Mouse (Mus musculus): Measurements from ENCODE around the gene Guca2b. TPM values are rescaled to one million over a fixed set of nuclear protein-coding genes. Genes with fewer than 3 reads are reported as not detected.

Gene Guca2b
- polyA plus RNA-seq, 1 experiment = 2.2 TPM

DNA sequence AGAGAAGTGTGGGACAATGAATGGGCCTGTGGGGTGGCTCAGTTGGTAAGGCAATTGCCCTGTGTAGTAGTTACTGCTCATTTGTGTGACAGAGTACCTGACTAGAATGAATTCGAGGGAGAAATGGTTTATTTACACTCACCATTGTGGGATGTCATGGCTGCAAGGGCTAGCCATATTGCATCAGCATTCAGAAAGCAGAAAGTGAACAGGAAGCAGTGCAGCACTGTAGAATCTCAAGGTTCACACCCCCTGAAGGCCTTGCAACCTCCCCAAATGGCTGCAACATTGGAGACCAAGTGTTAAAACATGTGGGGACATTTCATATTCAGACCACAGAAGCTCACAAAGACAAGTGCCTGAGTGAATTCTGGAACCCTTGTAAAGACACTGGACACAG, 44.7 kb downstream of the Guca2b start:
- H3K27ac ChIP-seq (ENCODE audit: control insufficient read depth, insufficient read depth, low read depth, low read length, poor library complexity) = no peak overlapping the region
- WGBS = 24% methylated on average over 1 of the region's 1 CpGs
- no peaks in the 10 kb centered on the region; the same call in 1 of the 2 replicates for H3K4me1 ChIP-seq (ENCODE audit: control insufficient read depth, insufficient read depth, low read length)
- H3K4me3 ChIP-seq (replicated peaks; ENCODE audit: control insufficient read depth, low read depth, low read length) = no peak overlapping the region
- TF ChIP-seq POLR2A (IDR thresholded peaks at IDR 0.05; ENCODE audit: borderline replicate concordance, control insufficient read depth, low read depth, low read length) (no peak), CTCF (IDR thresholded peaks at IDR 0.05; ENCODE audit: control insufficient read depth, insufficient read depth, low read length) (no peak)

DNA sequence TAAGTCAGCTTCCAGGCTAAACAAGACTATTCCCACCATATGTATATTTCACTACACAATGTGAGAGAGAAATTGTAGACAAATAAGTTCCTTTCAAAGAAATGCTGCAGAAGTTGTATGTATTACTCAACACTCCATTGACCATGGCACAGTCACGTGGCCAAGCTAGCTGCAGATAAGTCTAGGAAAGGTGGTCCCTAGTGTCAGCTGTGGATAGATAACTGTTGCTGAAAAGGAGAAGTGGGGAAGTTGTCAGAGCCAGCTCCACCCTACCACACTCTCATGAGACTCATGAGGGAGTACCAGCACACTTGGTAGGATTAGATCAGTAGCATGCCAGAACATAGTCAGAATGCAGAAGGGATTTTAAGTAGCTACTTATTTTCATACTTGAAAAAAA, 49.3 kb downstream of the Guca2b start:
- Histone ChIP-seq H3K27ac (ENCODE audit: control insufficient read depth, insufficient read depth, low read depth, low read length, poor library complexity) (no peak overlapping the region), H3K4me3 (replicated peaks; ENCODE audit: control insufficient read depth, low read depth, low read length) (no peak overlapping the region), H3K4me1 (ENCODE audit: control insufficient read depth, insufficient read depth, low read length) (no peaks in the 10 kb centered on the region; the same call in 1 of the 2 replicates)
- TF ChIP-seq CTCF (IDR thresholded peaks at IDR 0.05; ENCODE audit: control insufficient read depth, insufficient read depth, low read length) = no peak
- TF ChIP-seq POLR2A (IDR thresholded peaks at IDR 0.05; ENCODE audit: borderline replicate concordance, control insufficient read depth, low read depth, low read length) = no peak
- 4% methylated on average over 1 of the region's 1 CpGs for WGBS

Other genes with a start within 250 kb of the Guca2b start
- gene Ccdc30, start 243.4 kb downstream of the Guca2b start, polyA plus RNA-seq (2011; ENCODE audit: insufficient read depth, insufficient read length, low replicate concordance, missing spikeins) = 2.3 and 3.7 TPM in 2 replicates
- gene Ppcs, start 236.5 kb downstream of the Guca2b start, polyA plus RNA-seq (2011; ENCODE audit: insufficient read depth, insufficient read length, low replicate concordance, missing spikeins) = 5.5 and 9.8 TPM in 2 replicates
- gene Zmynd12, start 236.1 kb downstream of the Guca2b start, polyA plus RNA-seq (2011; ENCODE audit: insufficient read depth, insufficient read length, low replicate concordance, missing spikeins) = 3.3 TPM in 1 of 2 replicates, not detected in the other
- gene Rimkla, start 166.3 kb downstream of the Guca2b start, polyA plus RNA-seq (2011; ENCODE audit: insufficient read depth, insufficient read length, low replicate concordance, missing spikeins) = not detected in 2 replicates
- 5.0 and 9.7 TPM in 2 replicates for gene Foxj3, start 122.0 kb downstream of the Guca2b start, polyA plus RNA-seq (2011; ENCODE audit: insufficient read depth, insufficient read length, low replicate concordance, missing spikeins)
- 0.84 and 5.5 TPM in 2 replicates for gene Frg2f1, start 119.4 kb downstream of the Guca2b start, polyA plus RNA-seq (2011; ENCODE audit: insufficient read depth, insufficient read length, low replicate concordance, missing spikeins)
- gene Guca2a, start 21.2 kb downstream of the Guca2b start, polyA plus RNA-seq (2011; ENCODE audit: insufficient read depth, insufficient read length, low replicate concordance, missing spikeins) = not detected in 2 replicates
- gene Hivep3, start 74.8 kb upstream of the Guca2b start, polyA plus RNA-seq (2011; ENCODE audit: insufficient read depth, insufficient read length, low replicate concordance, missing spikeins) = 4.4 and 7.3 TPM in 2 replicates